Mouse (Mus musculus): ENCODE results near the gene Ephb1.

- TF ChIP-seq CTCF (conservative IDR thresholded peaks at IDR 0.05; ENCODE audit: low read length) (no peak), POU5F1 (IDR thresholded peaks at IDR 0.05; ENCODE audit: borderline replicate concordance, low read length) (no peak), NANOG (IDR thresholded peaks at IDR 0.05; ENCODE audit: borderline replicate concordance, low read length) (no peak)
These were observed 47.7 kb downstream of the Ephb1 start for GRCm38 (mm10) chr9:102306645-102307415.

Measured in E14TG2a.4 (cell line).